Mouse (Mus musculus): ENCODE results near the gene Nf2.
"Not testable (repeated sequence)": the region's sequence is repeated elsewhere in the genome, so short reads cannot be mapped to it uniquely, and the experiment has no call there.

Gene Nf2

GRCm38 (mm10) chr11:4836755-4837154, 12.6 kb downstream of the Nf2 start:
- DNase-seq = peak; percentile 71

- no peak for DNase-seq
Measured at GRCm38 (mm10) chr11:4835436-4835835, 13.9 kb downstream of the Nf2 start.

- DNase-seq = no peak
Measured at GRCm38 (mm10) chr11:4833295-4833939, 15.9 kb downstream of the Nf2 start.

GRCm38 (mm10) chr11:4831066-4831465, 18.3 kb downstream of the Nf2 start:
- no peak for DNase-seq

GRCm38 (mm10) chr11:4827916-4828315, 21.4 kb downstream of the Nf2 start:
- no peak for DNase-seq

GRCm38 (mm10) chr11:4827340-4827739, 22.0 kb downstream of the Nf2 start:
- no peak for DNase-seq

- DNase-seq = no peak
Measured at GRCm38 (mm10) chr11:4826152-4826778, 23.1 kb downstream of the Nf2 start.

- no peak for DNase-seq
Measured at GRCm38 (mm10) chr11:4823655-4824312, 25.6 kb downstream of the Nf2 start.

- not testable (repeated sequence) for DNase-seq
Measured at GRCm38 (mm10) chr11:4822446-4822842, 26.9 kb downstream of the Nf2 start.

- peak; percentile 67 for DNase-seq
Measured at GRCm38 (mm10) chr11:4821492-4822445, 27.6 kb downstream of the Nf2 start.

- DNase-seq = no peak
Measured at GRCm38 (mm10) chr11:4814507-4815450, 34.6 kb downstream of the Nf2 start.

GRCm38 (mm10) chr11:4808311-4808710, 41.0 kb downstream of the Nf2 start:
- DNase-seq = no peak

- DNase-seq = no peak
Measured at GRCm38 (mm10) chr11:4806031-4806715, 43.2 kb downstream of the Nf2 start.

- no peak for DNase-seq
Measured at GRCm38 (mm10) chr11:4804921-4805562, 44.3 kb downstream of the Nf2 start.

GRCm38 (mm10) chr11:4803951-4804350, 45.4 kb downstream of the Nf2 start:
- DNase-seq = no peak

- DNase-seq = peak; percentile 10
Measured at GRCm38 (mm10) chr11:4803426-4803825, 45.9 kb downstream of the Nf2 start.

- peak; percentile 41 for DNase-seq
Measured at GRCm38 (mm10) chr11:4803008-4803407, 46.3 kb downstream of the Nf2 start.

- DNase-seq = not testable (repeated sequence)
Measured at GRCm38 (mm10) chr11:4802401-4802800, 46.9 kb downstream of the Nf2 start.

- no peak for DNase-seq
Measured at GRCm38 (mm10) chr11:4800654-4801053, 48.7 kb downstream of the Nf2 start.

- DNase-seq = peak; percentile 78
Measured at GRCm38 (mm10) chr11:4793006-4793405, 56.3 kb downstream of the Nf2 start.

GRCm38 (mm10) chr11:4791549-4791948, 57.8 kb downstream of the Nf2 start:
- DNase-seq = peak; percentile 52

All from retina, postnatal 1 day (tissue).